Mouse (Mus musculus): ENCODE measurements around the gene Tmem236.
A peak's percentile ranks its signal among the peaks of the same experiment; 100 is the strongest.

Tmem236 gene

GRCm38 (mm10) chr2:14174334-14174733 lies at the start of gene Tmem236:
Gene Tmem236, plus strand, starts transcription at chr2:14174523.
- no peak for DNase-seq (ENCODE audit: low spot score)

DNA sequence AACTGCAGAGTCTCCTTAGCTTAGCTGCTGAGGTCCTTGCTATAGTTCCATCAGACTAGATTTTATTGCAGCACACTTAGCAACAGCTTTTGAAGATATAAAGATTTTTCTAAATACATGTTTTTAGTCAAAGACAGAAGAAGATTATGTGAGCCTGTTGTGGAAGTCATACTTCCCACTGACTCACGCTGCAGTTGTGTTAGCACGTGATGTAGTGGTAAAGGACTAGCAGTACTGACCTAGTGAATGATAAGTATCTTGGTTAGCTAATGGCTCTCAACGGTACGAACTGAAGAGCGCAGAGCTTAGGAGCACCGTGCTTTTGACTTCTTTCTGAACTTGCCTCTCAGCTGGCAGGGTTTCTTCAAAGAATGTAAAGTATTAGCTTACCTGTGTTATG lies 47.9 kb upstream of the Tmem236 start:
- no peak for DNase-seq (ENCODE audit: low spot score)

- no peak for DNase-seq (ENCODE audit: low spot score)
Observed at GRCm38 (mm10) chr2:14127629-14128028, 46.7 kb upstream of the Tmem236 start.

- no peak for DNase-seq (ENCODE audit: low spot score)
Observed at GRCm38 (mm10) chr2:14130641-14131339, 43.5 kb upstream of the Tmem236 start.

- DNase-seq (ENCODE audit: low spot score), result no peak
Observed at GRCm38 (mm10) chr2:14132468-14133326, 41.6 kb upstream of the Tmem236 start.

GRCm38 (mm10) chr2:14136906-14137305 lies 37.4 kb upstream of the Tmem236 start:
- peak; percentile 15 for DNase-seq (ENCODE audit: low spot score)

DNA sequence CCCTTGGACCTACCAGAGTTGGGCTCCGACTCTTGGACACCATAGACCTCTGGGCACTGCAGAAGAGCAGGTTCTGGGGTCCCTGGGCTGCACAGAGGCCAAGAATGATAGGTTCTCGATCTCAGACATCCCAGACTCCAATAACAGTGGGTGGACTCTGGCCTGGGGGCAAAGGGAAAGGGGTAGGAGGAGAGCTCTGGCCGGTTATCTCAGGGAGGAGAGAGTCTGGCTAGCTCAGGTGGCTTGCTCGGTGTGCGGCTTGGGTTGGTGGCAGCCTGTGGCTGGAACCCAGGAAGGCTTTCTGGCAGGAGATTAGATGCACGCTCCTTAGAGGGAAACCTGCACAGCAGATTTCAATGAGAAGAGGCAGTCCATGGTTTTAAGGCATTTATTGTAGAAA lies 34.7 kb upstream of the Tmem236 start:
- no peak for DNase-seq (ENCODE audit: low spot score)

- DNase-seq (ENCODE audit: low spot score), result no peak
Observed at GRCm38 (mm10) chr2:14140044-14140443, 34.3 kb upstream of the Tmem236 start.

DNA sequence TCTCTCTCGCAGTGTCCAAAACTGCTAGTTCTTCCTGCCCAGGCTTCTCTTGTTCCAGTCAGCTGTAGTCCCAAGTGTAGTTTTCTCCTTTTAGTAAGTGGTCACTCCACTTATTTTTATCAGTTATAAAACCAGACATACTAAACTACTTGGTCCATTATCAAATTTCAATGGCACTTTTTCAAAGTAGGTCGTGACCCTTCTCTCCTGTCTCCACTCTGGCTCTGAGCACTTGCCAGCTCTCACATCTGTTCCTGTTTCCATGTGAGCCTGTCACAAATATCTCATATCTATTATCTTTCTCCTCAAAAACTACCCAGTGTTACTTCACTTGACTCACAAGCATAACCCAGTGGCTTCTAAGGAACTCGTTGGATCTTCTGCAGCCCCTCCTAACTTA lies 29.0 kb upstream of the Tmem236 start:
- DNase-seq (ENCODE audit: low spot score), result no peak

DNA sequence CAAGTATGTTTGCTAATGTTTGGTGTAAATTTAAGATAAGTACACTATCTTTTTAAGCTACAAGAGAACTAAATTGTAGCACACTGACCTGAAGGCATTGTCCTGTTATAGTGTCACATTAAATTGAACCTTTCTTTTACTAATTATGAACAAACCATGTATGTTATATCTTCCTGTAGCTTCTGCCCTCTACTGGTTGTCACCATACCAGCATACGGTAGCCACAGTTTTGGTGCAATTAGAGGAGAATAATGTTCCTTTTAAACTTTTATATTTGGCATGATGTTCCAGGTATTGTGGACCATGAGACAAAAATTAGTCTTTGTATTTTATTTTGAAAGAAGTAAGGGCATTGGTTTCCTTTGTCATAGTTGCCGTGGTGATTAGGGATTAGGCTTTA lies 27.4 kb upstream of the Tmem236 start:
- no peak for DNase-seq (ENCODE audit: low spot score)

GRCm38 (mm10) chr2:14150829-14151228 lies 23.5 kb upstream of the Tmem236 start:
- DNase-seq (ENCODE audit: low spot score), result no peak

DNA sequence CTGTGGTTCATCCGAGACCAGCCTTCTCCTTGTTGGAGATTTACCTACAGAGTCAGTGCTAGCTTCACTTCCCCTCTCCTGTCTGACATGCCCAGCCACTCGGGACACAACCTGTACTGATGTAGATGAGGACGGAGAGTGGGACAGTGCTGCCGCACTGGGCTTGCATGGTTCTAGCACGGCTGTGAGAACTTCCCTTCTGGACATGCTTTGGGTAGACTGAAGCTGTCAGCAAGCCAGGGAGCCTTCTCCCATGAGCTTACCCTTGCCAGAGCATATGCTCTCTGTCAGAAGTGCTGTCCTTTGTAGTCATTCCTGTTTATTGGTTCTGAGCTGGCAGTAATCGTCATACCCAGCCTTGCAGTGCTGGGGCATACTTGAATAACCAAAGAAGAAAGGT lies 22.5 kb upstream of the Tmem236 start:
- no peak for DNase-seq (ENCODE audit: low spot score)

DNA sequence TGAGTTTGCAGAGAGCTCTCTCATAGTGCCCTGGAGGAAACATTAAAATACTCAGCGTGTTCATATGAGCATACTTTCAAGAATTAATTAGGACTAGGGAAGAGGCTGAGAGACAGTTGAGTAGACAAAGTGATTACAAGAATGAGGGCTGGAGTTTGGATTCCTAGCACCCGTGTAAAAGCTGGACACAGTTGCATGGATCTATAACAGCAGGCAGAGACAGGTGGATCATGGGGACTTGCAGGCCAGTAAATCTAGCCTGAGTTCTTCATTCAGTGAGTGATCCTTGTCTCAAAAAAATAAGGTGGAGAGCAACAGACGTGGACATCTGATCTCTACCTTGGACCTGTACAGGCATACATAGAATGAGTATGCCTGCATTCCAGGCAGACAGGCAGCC lies 15.3 kb upstream of the Tmem236 start:
- DNase-seq (ENCODE audit: low spot score), result no peak

GRCm38 (mm10) chr2:14159756-14160155 lies 14.6 kb upstream of the Tmem236 start:
- DNase-seq (ENCODE audit: low spot score), result no peak

DNA sequence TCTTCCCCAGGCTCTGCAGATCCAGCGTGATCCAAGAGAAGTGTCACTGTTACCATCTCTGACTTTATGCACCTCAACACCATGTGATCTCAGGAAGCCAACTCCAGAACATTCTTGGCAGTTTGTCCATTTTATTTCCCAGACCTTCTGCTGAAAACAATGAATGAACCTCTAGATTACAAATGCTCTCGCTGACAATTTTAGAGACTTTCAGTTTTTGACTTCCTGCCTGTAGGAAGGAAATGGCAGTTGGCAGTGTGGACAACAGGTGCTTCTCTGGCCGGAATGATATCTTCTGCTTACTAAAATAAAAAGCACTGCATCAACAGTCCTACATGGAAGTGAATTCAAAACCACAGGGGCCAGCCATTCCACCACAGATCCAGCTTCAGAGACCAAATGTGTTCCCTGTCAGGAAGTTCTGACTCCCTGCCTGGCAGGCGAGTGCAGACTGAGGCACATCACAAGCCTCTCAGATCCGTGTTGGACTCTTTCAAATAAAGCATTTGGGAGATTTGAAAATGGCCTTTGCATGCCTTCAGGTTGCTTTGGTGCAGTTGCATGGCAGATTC lies 9.8 kb upstream of the Tmem236 start:
- DNase-seq (ENCODE audit: low spot score), result no peak

DNA sequence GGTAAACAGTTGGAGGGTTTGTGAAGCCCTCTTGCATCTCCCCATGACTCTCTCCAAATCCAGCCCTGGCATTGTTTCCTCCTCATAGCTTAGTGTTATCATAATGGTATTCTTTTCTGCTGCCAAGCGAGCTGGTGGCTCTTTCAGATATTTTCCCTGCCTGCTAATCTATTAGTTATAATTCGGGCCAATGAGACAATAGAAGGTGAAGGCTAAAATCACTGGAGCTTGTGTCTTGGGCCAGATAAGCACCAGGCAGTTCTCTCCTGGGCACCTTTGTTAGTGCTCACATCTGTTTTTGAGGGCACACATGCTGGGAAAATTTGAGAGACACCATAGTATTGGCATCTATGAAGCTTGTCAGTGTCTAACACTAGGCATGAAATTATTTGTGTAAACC lies 9.3 kb upstream of the Tmem236 start:
- DNase-seq (ENCODE audit: low spot score), result no peak

DNA sequence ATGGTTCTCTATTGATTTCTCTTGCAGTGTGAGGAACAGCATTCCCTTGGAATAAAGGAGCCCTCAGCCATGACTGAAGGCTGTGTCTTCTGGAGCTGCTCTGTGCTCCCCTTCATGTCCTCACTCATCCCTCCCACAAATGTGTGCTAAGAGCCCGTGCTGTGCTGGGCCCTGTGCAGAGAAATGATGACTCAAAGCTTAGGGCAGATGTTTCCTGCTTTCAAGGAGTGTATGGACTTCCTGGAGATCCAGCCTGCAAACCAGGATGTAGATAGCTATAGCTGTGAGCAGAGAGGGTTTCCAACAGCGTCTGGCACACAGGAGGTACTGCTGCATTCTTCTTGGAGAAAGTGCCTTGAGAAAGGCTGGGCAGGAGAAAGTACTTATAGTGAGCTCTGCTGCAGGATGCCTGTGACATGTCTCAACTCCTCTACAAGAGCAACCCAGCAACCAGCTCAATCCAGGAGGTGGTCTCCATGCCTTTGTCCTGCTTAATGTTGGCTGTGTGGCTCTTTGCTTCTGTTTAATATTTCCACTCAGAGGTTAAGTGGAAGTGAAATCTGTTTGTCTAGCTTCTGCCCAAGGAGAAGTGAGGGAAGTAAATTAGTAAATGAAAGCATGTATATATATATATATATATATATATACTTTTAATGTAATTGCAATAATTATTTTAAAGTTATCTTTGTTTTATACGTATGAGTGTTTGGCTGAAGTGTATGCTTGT lies 8.5 kb upstream of the Tmem236 start:
- no peak for DNase-seq (ENCODE audit: low spot score)

DNA sequence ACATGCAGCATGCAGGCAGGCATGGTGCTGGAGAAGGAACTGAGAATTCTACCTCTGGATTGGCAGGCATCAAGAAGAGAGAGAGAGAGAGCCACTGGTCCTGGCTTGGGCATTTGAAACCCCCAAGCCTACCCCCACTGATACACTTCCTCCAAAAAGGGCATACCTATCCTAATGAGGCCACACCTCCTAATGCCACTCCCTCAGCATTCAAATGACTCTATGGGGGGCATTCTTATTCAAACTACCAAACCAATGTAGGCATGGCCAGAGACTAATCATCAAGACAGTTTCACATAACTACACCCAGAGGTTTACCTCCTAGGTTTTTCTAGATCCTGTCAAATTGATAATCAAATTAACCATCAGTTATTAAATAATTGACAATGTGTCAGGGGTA lies 6.6 kb upstream of the Tmem236 start:
- no peak for DNase-seq (ENCODE audit: low spot score)

- no peak for DNase-seq (ENCODE audit: low spot score)
Observed at GRCm38 (mm10) chr2:14176460-14177193, 2.3 kb downstream of the Tmem236 start.

GRCm38 (mm10) chr2:14184375-14184774 lies 10.1 kb downstream of the Tmem236 start:
- DNase-seq (ENCODE audit: low spot score), result no peak

DNA sequence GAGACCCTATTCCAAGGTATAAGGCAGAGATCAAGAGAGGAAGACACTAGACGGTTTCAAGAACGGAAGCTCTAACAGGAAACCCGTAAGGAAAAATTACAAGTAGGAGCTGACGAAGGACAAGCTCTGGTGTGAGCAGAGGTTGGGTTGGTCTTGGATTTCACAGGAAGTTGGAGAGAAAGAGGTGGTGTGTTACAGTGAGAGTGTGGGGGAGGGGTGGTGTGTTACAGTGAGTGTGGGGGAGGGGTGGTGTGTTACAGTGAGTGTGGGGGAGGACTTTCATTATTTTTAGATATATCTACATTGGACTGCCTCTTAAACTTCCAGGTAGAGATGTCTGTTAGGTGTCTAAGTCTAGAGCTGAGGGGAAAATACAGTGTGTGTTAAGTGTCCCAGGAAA lies 16.4 kb downstream of the Tmem236 start:
- no peak for DNase-seq (ENCODE audit: low spot score)

GRCm38 (mm10) chr2:14191601-14192000 lies 17.3 kb downstream of the Tmem236 start:
- no peak for DNase-seq (ENCODE audit: low spot score)

Measured in urinary bladder, postnatal 14 days (tissue).